Mouse (Mus musculus): ENCODE measurements around the gene Polr3b. TPM values are rescaled to one million over a fixed set of nuclear protein-coding genes. Genes with fewer than 3 reads are reported as not detected.

The Polr3b gene
- polyA plus RNA-seq, 1 experiment from 2014 or later = 10.5 TPM

DNA sequence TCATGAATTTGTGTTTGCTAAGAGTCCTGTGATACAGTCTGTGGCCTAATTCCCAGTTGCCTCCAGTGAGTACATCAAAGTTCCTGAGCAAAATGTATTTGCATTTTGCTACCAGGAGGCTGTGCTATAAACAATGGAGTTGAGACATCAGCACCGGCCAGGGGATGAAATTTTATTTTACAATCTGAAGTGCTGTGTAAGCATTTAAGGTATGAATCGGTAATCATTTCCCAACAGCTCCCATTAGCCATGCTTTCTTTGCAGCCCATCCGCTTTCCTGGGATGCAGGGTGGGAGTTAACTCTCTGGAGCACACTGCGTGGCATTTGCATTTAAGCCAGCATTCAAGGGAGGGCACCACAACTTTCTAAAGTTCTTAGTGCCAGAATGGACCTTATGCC lies 88.1 kb downstream of the Polr3b start:
- H3K9ac ChIP-seq (ENCODE audit: low read depth, low read length) = no peak overlapping the region
- no peaks in the 10 kb centered on the region for H3K27me3 ChIP-seq (replicated peaks; ENCODE audit: control insufficient read depth, insufficient read depth, low read length)
- no peak for ATAC-seq
- 48% methylated on average over 4 of the region's 4 CpGs for WGBS
- no peak overlapping the region for H3K27ac ChIP-seq (ENCODE audit: low read length)
- no peaks in the 10 kb centered on the region for H3K36me3 ChIP-seq (ENCODE audit: control insufficient read depth, insufficient read depth, low read length)
- peaks cover 5% of the 10 kb centered on the region; the same call in 1 of the 2 replicates for H3K4me1 ChIP-seq (ENCODE audit: control insufficient read depth, insufficient read depth, low read length)
- H3K9me3 ChIP-seq (ENCODE audit: control insufficient read depth, low read length) = no peaks in the 10 kb centered on the region
- H3K4me2 ChIP-seq (ENCODE audit: low read depth, low read length) = no peak overlapping the region
- no peak overlapping the region for H3K4me3 ChIP-seq (ENCODE audit: low read length)

- ATAC-seq = peak; percentile 74; the same call in 1 of the 2 replicates
- Histone ChIP-seq H3K27me3 (replicated peaks; ENCODE audit: control insufficient read depth, insufficient read depth, low read length) (no peaks in the 10 kb centered on the region), H3K9me3 (ENCODE audit: control insufficient read depth, low read length) (no peaks in the 10 kb centered on the region), H3K4me3 (ENCODE audit: low read length) (no peak overlapping the region), H3K27ac (ENCODE audit: low read length) (no peak overlapping the region), H3K4me2 (ENCODE audit: low read depth, low read length) (no peak overlapping the region), H3K36me3 (ENCODE audit: control insufficient read depth, insufficient read depth, low read length) (no peaks in the 10 kb centered on the region), H3K4me1 (ENCODE audit: control insufficient read depth, insufficient read depth, low read length) (peaks cover 5% of the 10 kb centered on the region; the same call in 1 of the 2 replicates), H3K9ac (ENCODE audit: low read depth, low read length) (no peak overlapping the region)
- 38% methylated on average over 4 of the region's 4 CpGs for WGBS
Measured at GRCm38 (mm10) chr10:84710827-84711226, 88.7 kb downstream of the Polr3b start.

- Histone ChIP-seq H3K36me3 (ENCODE audit: control insufficient read depth, insufficient read depth, low read length) (no peaks in the 10 kb centered on the region), H3K4me2 (ENCODE audit: low read depth, low read length) (no peak overlapping the region), H3K4me1 (ENCODE audit: control insufficient read depth, insufficient read depth, low read length) (peaks cover 5% of the 10 kb centered on the region; the same call in 1 of the 2 replicates), H3K9me3 (ENCODE audit: control insufficient read depth, low read length) (no peaks in the 10 kb centered on the region), H3K27ac (ENCODE audit: low read length) (no peak overlapping the region), H3K9ac (ENCODE audit: low read depth, low read length) (no peak overlapping the region), H3K27me3 (replicated peaks; ENCODE audit: control insufficient read depth, insufficient read depth, low read length) (no peaks in the 10 kb centered on the region), H3K4me3 (ENCODE audit: low read length) (no peak overlapping the region)
- no peak for ATAC-seq
- WGBS = 91% methylated on average over 8 of the region's 8 CpGs
Measured at GRCm38 (mm10) chr10:84711479-84711878, 89.4 kb downstream of the Polr3b start.

DNA sequence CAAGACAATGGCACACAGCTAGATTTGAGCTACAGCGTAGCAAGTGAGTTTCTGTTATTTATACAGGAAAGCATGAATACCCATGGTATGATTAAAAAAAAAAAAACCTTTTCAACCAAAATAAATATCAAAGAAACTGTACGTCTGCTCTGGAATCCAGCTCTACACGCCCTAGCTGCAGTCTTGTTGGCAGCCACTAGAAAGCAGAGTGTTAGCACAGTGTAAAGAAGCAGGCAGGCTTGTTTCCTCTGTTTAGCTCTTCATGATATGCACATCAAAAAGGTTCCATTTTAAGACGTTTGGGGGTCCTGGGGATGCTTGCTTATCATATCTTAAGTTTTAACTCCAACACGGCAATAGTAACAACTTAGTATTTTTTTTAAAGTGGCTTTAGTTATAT lies 89.8 kb downstream of the Polr3b start:
- Histone ChIP-seq H3K27me3 (replicated peaks; ENCODE audit: control insufficient read depth, insufficient read depth, low read length) (no peaks in the 10 kb centered on the region), H3K27ac (ENCODE audit: low read length) (no peak overlapping the region), H3K4me3 (ENCODE audit: low read length) (no peak overlapping the region), H3K9me3 (ENCODE audit: control insufficient read depth, low read length) (no peaks in the 10 kb centered on the region), H3K4me2 (ENCODE audit: low read depth, low read length) (no peak overlapping the region), H3K9ac (ENCODE audit: low read depth, low read length) (no peak overlapping the region), H3K36me3 (ENCODE audit: control insufficient read depth, insufficient read depth, low read length) (no peaks in the 10 kb centered on the region), H3K4me1 (ENCODE audit: control insufficient read depth, insufficient read depth, low read length) (0 out of 2 replicates have a peak, but pooled peaks cover 2% of the 10 kb centered on the region)
- no peak for ATAC-seq
- 64% methylated on average over 5 of the region's 5 CpGs for WGBS

DNA sequence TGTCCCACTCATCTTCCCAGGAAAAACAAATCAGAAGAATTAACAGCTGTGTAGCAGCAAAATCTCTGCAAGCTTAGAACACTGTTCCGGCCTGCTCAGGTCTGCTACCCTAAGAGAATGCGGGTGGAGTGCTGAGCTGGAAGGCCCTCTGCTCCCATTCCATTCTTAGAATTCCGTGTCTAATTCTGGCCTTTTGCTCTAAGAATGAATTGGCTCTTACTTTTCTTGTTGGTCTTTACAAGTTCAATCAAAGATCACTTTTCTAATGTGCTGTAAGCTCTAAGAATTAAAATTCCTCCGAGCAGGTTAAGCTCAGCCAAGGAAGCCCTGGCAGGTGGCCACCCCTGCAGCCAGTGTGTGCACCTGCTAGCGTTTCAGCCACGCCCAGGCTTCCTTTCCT lies 90.4 kb downstream of the Polr3b start:
- no peak overlapping the region for H3K9ac ChIP-seq (ENCODE audit: low read depth, low read length)
- no peak overlapping the region for H3K27ac ChIP-seq (ENCODE audit: low read length)
- no peak overlapping the region for H3K4me3 ChIP-seq (ENCODE audit: low read length)
- ATAC-seq = no peak
- H3K4me2 ChIP-seq (ENCODE audit: low read depth, low read length) = no peak overlapping the region
- 75% methylated on average over 6 of the region's 6 CpGs for WGBS
- H3K27me3 ChIP-seq (replicated peaks; ENCODE audit: control insufficient read depth, insufficient read depth, low read length) = no peaks in the 10 kb centered on the region
- 0 out of 2 replicates have a peak, but pooled peaks cover 2% of the 10 kb centered on the region for H3K4me1 ChIP-seq (ENCODE audit: control insufficient read depth, insufficient read depth, low read length)
- no peaks in the 10 kb centered on the region for H3K9me3 ChIP-seq (ENCODE audit: control insufficient read depth, low read length)
- H3K36me3 ChIP-seq (ENCODE audit: control insufficient read depth, insufficient read depth, low read length) = no peaks in the 10 kb centered on the region

- Histone ChIP-seq H3K9me3 (ENCODE audit: control insufficient read depth, low read length) (no peaks in the 10 kb centered on the region), H3K27ac (ENCODE audit: low read length) (no peak overlapping the region), H3K9ac (ENCODE audit: low read depth, low read length) (no peak overlapping the region), H3K27me3 (replicated peaks; ENCODE audit: control insufficient read depth, insufficient read depth, low read length) (no peaks in the 10 kb centered on the region), H3K4me2 (ENCODE audit: low read depth, low read length) (no peak overlapping the region), H3K36me3 (ENCODE audit: control insufficient read depth, insufficient read depth, low read length) (no peaks in the 10 kb centered on the region), H3K4me1 (ENCODE audit: control insufficient read depth, insufficient read depth, low read length) (0 out of 2 replicates have a peak, but pooled peaks cover 2% of the 10 kb centered on the region), H3K4me3 (ENCODE audit: low read length) (no peak overlapping the region)
- WGBS = 85% methylated on average over 10 of the region's 10 CpGs
- ATAC-seq = no peak
Measured at GRCm38 (mm10) chr10:84713043-84713442, 91.0 kb downstream of the Polr3b start.

DNA sequence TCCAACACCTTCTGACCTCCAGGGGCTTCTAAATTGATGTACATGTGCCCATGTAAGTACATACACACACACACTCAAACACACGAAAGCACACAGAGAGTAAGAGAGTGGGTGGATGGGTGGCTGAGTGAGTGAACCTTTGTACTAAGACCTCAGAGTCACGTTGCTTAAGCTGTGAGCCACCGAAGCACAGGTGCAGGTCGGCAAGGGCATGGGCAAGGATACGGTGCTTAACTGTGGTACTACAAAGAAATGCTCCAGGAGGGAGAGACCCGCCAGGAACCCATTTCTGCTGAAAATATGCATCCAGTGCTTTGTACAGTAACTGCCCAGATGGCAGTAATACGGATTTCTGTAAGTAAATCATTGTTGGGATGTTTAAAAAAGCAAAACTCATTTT lies 93.5 kb downstream of the Polr3b start:
- Histone ChIP-seq H3K27ac (ENCODE audit: low read length) (no peak overlapping the region), H3K36me3 (ENCODE audit: control insufficient read depth, insufficient read depth, low read length) (peaks cover 6% of the 10 kb centered on the region; the same call in 1 of the 2 replicates), H3K27me3 (replicated peaks; ENCODE audit: control insufficient read depth, insufficient read depth, low read length) (no peaks in the 10 kb centered on the region), H3K4me2 (ENCODE audit: low read depth, low read length) (no peak overlapping the region), H3K9me3 (ENCODE audit: control insufficient read depth, low read length) (no peaks in the 10 kb centered on the region), H3K4me3 (ENCODE audit: low read length) (no peak overlapping the region), H3K4me1 (ENCODE audit: control insufficient read depth, insufficient read depth, low read length) (0 out of 2 replicates have a peak, but pooled peaks cover 2% of the 10 kb centered on the region), H3K9ac (ENCODE audit: low read depth, low read length) (no peak overlapping the region)
- ATAC-seq = no peak
- WGBS = 93% methylated on average over 7 of the region's 7 CpGs

GRCm38 (mm10) chr10:84716581-84716980 lies 94.5 kb downstream of the Polr3b start:
- Histone ChIP-seq H3K27me3 (replicated peaks; ENCODE audit: control insufficient read depth, insufficient read depth, low read length) (no peaks in the 10 kb centered on the region), H3K9ac (ENCODE audit: low read depth, low read length) (no peak overlapping the region), H3K4me1 (ENCODE audit: control insufficient read depth, insufficient read depth, low read length) (no peaks in the 10 kb centered on the region), H3K4me3 (ENCODE audit: low read length) (no peak overlapping the region), H3K27ac (ENCODE audit: low read length) (no peak overlapping the region), H3K9me3 (ENCODE audit: control insufficient read depth, low read length) (no peaks in the 10 kb centered on the region), H3K4me2 (ENCODE audit: low read depth, low read length) (no peak overlapping the region), H3K36me3 (ENCODE audit: control insufficient read depth, insufficient read depth, low read length) (peaks cover 10% of the 10 kb centered on the region)
- no peak for ATAC-seq
- 96% methylated on average over 7 of the region's 7 CpGs for WGBS

DNA sequence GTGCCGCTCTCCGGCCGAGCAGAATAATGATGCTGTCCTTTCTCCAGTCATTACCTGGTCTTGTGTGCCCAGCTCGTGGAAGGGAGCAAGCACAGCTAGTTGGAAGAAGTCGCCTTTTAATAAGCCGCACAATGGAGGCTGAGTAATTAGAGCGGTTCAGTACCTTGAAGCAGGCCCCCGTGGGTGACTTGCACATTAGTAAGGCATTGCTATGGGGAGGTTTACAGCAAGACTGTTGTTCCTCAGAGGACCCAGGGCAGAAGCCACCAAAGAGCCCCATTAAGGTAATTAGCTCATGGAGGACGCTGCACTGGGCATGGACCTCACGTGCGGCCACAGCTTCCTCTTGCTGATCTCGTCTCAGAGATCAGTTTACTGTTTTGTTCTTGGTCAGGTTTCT lies 100.6 kb downstream of the Polr3b start:
- ATAC-seq = no peak
- no peak overlapping the region for H3K27ac ChIP-seq (ENCODE audit: low read length)

DNA sequence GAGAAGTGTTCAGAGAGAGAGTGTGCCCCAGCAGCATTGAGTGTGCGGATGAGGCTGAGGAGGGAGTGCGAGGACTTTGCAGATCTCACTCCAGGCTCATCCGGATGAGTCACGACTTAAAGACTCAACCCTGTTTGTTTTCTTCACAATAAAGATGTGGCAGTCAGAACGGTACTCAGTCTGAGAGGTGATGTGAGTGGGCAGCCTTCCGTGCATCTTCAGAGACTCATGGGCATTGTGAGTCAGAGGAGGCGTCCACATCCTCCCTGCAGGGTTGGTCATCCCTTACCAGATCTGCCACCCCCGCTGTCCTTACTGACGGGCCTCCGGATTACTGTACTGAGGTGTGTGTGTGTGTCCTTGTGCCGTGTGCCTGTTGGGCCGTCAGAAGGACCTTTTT lies 104.9 kb downstream of the Polr3b start:
- no peaks in the 10 kb centered on the region for H3K9me3 ChIP-seq (ENCODE audit: control insufficient read depth, low read length)
- no peaks in the 10 kb centered on the region for H3K27me3 ChIP-seq (replicated peaks; ENCODE audit: control insufficient read depth, insufficient read depth, low read length)
- no peak overlapping the region for H3K4me2 ChIP-seq (ENCODE audit: low read depth, low read length)
- no peak overlapping the region for H3K27ac ChIP-seq (ENCODE audit: low read length)
- 88% methylated on average over 12 of the region's 12 CpGs for WGBS
- no peak overlapping the region for H3K9ac ChIP-seq (ENCODE audit: low read depth, low read length)
- ATAC-seq = no peak
- no peaks in the 10 kb centered on the region for H3K4me1 ChIP-seq (ENCODE audit: control insufficient read depth, insufficient read depth, low read length)
- H3K4me3 ChIP-seq (ENCODE audit: low read length) = no peak overlapping the region
- no peaks in the 10 kb centered on the region for H3K36me3 ChIP-seq (ENCODE audit: control insufficient read depth, insufficient read depth, low read length)

More for the DNA sequence above, 100.6 kb downstream of the Polr3b start:
- Histone ChIP-seq H3K4me3 (ENCODE audit: low read length) (no peak overlapping the region), H3K4me2 (ENCODE audit: low read depth, low read length) (no peak overlapping the region), H3K4me1 (ENCODE audit: control insufficient read depth, insufficient read depth, low read length) (no peaks in the 10 kb centered on the region), H3K27me3 (replicated peaks; ENCODE audit: control insufficient read depth, insufficient read depth, low read length) (no peaks in the 10 kb centered on the region), H3K9ac (ENCODE audit: low read depth, low read length) (no peak overlapping the region), H3K9me3 (ENCODE audit: control insufficient read depth, low read length) (no peaks in the 10 kb centered on the region), H3K36me3 (ENCODE audit: control insufficient read depth, insufficient read depth, low read length) (peaks cover 10% of the 10 kb centered on the region)
- 85% methylated on average over 12 of the region's 12 CpGs for WGBS
